Mouse (Mus musculus): ENCODE results near the gene Narf. TPM values are rescaled to one million over a fixed set of nuclear protein-coding genes. Genes with fewer than 3 reads are reported as not detected.
A peak's percentile ranks its signal among the peaks of the same experiment; 100 is the strongest.

Gene Narf
- polyA plus RNA-seq, 1 experiment from 2014 or later, result 81.5 TPM

DNA sequence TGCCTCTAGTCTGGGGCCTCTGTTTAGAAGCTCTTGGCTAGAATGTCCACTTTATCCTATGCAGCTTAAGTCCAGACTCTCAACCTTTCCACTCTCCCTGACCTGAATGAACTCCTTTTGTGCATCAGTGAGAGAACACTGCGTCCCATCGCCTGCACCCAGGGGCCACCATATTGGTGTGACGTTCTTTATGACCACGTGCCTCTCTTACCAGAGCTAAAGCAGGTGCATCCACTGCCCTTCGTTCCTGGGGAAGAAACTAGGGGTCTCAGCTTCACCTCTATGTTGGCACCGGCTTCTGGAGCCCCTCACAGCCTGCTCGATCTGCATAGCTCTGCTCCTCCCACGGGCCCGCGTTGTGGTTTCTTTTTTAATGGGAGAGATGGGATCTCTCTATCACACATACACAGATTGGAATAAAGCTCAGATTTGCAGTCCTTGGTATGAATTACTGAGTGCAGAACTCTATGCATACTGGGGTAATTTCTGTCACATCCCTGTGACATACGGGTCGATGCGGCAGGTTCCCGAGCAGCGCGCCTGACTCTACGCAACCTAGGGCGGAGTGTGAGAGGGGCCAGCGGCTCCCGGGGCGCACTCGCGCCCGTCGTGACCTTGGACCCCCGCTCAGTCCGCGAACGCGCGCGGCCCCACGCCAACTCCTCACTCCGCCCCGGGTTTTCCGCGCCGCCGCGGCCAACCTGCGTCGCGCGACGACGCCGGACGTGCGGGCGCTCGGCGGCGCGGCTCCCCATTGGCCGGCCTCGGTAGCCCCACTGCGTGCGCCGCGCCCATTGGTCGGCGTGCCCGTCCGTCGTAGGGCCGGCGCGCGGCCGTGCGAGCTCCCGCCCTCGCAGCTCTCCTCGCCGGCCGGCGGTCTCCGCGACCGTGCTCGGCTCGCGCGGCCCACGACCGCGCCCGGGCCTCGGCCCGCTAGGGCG is 22.4 kb downstream of the Narf start, which contains the start of gene Foxk2:
Gene Foxk2, plus strand, starts transcription at position 831 of the 941 bp plus-strand sequence.
- under 1% methylated on average over 65 of the region's 91 CpGs for WGBS
- H3K36me3 ChIP-seq (ENCODE audit: control insufficient read depth, insufficient read depth, low read length), result peaks cover 20% of the 10 kb centered on the region
- ATAC-seq (replicated peaks; ENCODE audit: low FRiP score), result peak; percentile 96

DNA sequence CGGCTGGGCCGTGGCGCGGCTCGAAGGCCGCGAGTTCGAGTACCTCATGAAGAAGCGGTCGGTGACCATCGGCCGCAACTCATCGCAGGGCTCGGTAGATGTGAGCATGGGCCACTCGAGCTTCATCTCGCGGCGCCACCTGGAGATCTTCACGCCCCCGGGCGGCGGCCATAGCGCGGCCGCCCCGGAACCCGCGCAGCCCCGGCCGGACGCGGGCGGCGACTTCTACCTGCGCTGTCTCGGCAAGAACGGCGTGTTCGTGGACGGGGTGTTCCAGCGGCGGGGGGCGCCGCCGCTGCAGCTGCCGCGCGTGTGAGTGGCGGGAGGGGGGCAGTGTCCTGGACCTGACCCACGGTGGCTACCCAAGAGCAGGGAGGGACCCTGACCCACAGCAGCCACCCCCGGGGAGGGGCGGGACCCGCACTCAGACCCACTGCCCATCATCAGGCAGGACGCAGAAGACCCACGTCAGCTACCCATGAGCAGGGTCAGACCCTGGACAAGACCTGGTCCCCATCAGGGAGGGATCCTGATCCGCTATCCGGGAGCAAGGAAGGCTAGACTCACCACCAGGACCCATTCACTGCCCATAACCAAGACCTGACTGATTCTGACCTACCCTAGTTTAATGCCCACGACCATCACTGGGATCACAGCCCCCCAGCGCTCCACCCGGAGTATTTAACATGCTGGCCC is 23.3 kb downstream of the Narf start:
- under 1% methylated on average over 53 of the region's 60 CpGs for WGBS
- peaks cover 12% of the 10 kb centered on the region for H3K4me1 ChIP-seq (replicated peaks; ENCODE audit: control insufficient read depth, insufficient read depth, low read length)
- peaks cover 16% of the 10 kb centered on the region for H3K36me3 ChIP-seq (ENCODE audit: control insufficient read depth, insufficient read depth, low read length)
- peak overlapping the region; percentile 99 for H3K4me3 ChIP-seq (ENCODE audit: low read depth, low read length)
- H3K4me2 ChIP-seq, result peak overlapping the region; percentile 89
- peak overlapping the region; percentile 93 for H3K9ac ChIP-seq (ENCODE audit: low read depth, low read length)
- H3K9me3 ChIP-seq (ENCODE audit: control insufficient read depth, low read length), result no peaks in the 10 kb centered on the region
- H3K27me3 ChIP-seq (replicated peaks; ENCODE audit: control insufficient read depth, insufficient read depth, low read length), result no peaks in the 10 kb centered on the region
- ATAC-seq (replicated peaks; ENCODE audit: low FRiP score), result peak; percentile 11; the same call in 1 of the 2 replicates
- peak; percentile 52 for DNase-seq (ENCODE audit: low spot score)
- peak overlapping the region; percentile 64 for H3K27ac ChIP-seq (ENCODE audit: low read depth, low read length)

More for the DNA sequence above, 22.4 kb downstream of the Narf start, which contains the start of gene Foxk2:
- peak within 1 kb of the TSS; percentile 93 for H3K9ac ChIP-seq (ENCODE audit: low read depth, low read length)
- H3K4me2 ChIP-seq, result peak within 1 kb of the TSS; percentile 95
- no peaks in the 10 kb centered on the region for H3K27me3 ChIP-seq (replicated peaks; ENCODE audit: control insufficient read depth, insufficient read depth, low read length)
- no peaks in the 10 kb centered on the region for H3K9me3 ChIP-seq (ENCODE audit: control insufficient read depth, low read length)
- DNase-seq (ENCODE audit: low spot score), result peak; percentile 83
- peak within 1 kb of the TSS; percentile 99 for H3K4me3 ChIP-seq (ENCODE audit: low read depth, low read length)
- H3K27ac ChIP-seq (ENCODE audit: low read depth, low read length), result peak within 1 kb of the TSS; percentile 94
- peaks cover 12% of the 10 kb centered on the region for H3K4me1 ChIP-seq (replicated peaks; ENCODE audit: control insufficient read depth, insufficient read depth, low read length)

DNA sequence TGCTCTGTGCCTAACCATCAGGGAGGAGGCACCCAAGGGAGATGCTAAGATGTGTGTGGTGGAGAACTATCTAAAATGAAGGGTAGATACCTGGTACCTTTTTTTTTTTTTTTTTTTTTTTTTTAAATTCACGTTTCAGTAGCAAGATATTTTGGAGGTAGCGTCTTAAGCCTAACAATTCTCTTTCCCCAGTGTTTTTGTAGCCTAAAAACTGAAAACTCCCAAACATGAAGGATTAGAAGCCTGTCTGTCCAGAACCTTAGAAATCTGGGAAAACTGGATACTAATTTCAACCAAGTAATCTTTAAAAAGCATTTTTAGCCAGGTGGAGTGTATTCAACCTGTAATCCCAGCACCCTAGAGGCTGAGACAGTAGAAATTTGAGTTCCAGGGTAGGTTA is 24.0 kb downstream of the Narf start:
- ATAC-seq (replicated peaks; ENCODE audit: low FRiP score), result no peak
- Histone ChIP-seq H3K27me3 (replicated peaks; ENCODE audit: control insufficient read depth, insufficient read depth, low read length) (no peaks in the 10 kb centered on the region), H3K4me1 (replicated peaks; ENCODE audit: control insufficient read depth, insufficient read depth, low read length) (peaks cover 12% of the 10 kb centered on the region)

DNA sequence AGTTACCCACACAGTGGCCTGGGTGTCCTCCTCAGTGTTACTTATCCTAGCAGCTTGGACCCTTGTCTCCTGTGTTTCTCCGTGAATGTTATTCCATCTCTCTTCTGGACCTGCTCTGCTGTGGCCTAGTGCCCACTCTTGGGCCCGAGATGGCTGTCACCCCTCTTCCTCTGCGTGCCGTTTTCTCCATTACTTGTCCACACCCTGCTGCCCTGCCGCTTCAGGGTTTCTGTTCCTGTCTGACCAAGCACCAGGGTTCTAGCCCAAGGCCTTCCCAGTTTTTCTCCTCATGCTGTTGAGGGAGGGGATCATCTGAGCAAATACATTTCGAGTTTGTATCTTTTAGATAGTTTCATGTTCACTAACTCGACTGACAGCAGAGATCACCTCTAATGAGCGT is 40.5 kb downstream of the Narf start:
- H3K27ac ChIP-seq (ENCODE audit: low read depth, low read length), result no peak overlapping the region
- WGBS, result 86% methylated on average over 8 of the region's 8 CpGs
- no peak for ATAC-seq (replicated peaks; ENCODE audit: low FRiP score)

More for the DNA sequence above, 24.0 kb downstream of the Narf start:
- H3K4me3 ChIP-seq (ENCODE audit: low read depth, low read length), result peak overlapping the region; percentile 99
- 48% methylated on average over 2 of the region's 2 CpGs for WGBS
- H3K27ac ChIP-seq (ENCODE audit: low read depth, low read length), result no peak overlapping the region
- no peaks in the 10 kb centered on the region for H3K9me3 ChIP-seq (ENCODE audit: control insufficient read depth, low read length)
- peak overlapping the region; percentile 93 for H3K9ac ChIP-seq (ENCODE audit: low read depth, low read length)
- H3K4me2 ChIP-seq, result peak overlapping the region; percentile 89
- peaks cover 14% of the 10 kb centered on the region for H3K36me3 ChIP-seq (ENCODE audit: control insufficient read depth, insufficient read depth, low read length)
- DNase-seq (ENCODE audit: low spot score), result no peak

DNA sequence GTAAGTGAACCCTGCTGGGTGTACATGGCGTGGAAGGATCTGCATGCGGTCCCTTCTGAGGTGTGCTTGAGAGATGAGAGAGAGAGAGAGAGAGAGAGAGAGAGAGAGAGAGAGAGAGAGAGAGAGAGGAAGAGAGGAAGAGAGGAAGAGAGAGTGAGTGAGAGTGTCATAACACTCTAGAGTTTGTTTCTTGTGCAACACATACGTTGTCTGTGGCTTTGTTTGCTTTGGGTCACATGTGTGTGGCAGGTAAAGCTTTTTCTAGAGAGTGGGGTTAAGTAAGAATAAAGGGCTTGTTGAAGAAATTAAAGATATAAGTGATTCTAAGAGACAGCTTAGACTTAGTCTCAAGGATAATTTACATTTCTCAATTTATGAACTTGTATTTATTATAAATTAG is 41.0 kb downstream of the Narf start:
- no peak for DNase-seq (ENCODE audit: low spot score)
- 81% methylated on average over 3 of the region's 3 CpGs for WGBS
- H3K4me3 ChIP-seq (ENCODE audit: low read depth, low read length), result no peak overlapping the region
- ATAC-seq (replicated peaks; ENCODE audit: low FRiP score), result no peak
- no peak overlapping the region for H3K4me2 ChIP-seq
- H3K36me3 ChIP-seq (ENCODE audit: control insufficient read depth, insufficient read depth, low read length), result peaks cover 3% of the 10 kb centered on the region; the same call in 1 of the 2 replicates
- H3K27me3 ChIP-seq (replicated peaks; ENCODE audit: control insufficient read depth, insufficient read depth, low read length), result no peaks in the 10 kb centered on the region
- H3K4me1 ChIP-seq (replicated peaks; ENCODE audit: control insufficient read depth, insufficient read depth, low read length), result peaks cover 24% of the 10 kb centered on the region
- H3K27ac ChIP-seq (ENCODE audit: low read depth, low read length), result no peak overlapping the region
- no peak overlapping the region for H3K9ac ChIP-seq (ENCODE audit: low read depth, low read length)
- no peaks in the 10 kb centered on the region for H3K9me3 ChIP-seq (ENCODE audit: control insufficient read depth, low read length)

More for the DNA sequence above, 40.5 kb downstream of the Narf start:
- no peak overlapping the region for H3K9ac ChIP-seq (ENCODE audit: low read depth, low read length)
- H3K9me3 ChIP-seq (ENCODE audit: control insufficient read depth, low read length), result no peaks in the 10 kb centered on the region
- no peaks in the 10 kb centered on the region for H3K27me3 ChIP-seq (replicated peaks; ENCODE audit: control insufficient read depth, insufficient read depth, low read length)
- H3K4me3 ChIP-seq (ENCODE audit: low read depth, low read length), result no peak overlapping the region
- no peak for DNase-seq (ENCODE audit: low spot score)
- H3K4me1 ChIP-seq (replicated peaks; ENCODE audit: control insufficient read depth, insufficient read depth, low read length), result peaks cover 19% of the 10 kb centered on the region
- H3K36me3 ChIP-seq (ENCODE audit: control insufficient read depth, insufficient read depth, low read length), result peaks cover 3% of the 10 kb centered on the region; the same call in 1 of the 2 replicates
- no peak overlapping the region for H3K4me2 ChIP-seq

DNA sequence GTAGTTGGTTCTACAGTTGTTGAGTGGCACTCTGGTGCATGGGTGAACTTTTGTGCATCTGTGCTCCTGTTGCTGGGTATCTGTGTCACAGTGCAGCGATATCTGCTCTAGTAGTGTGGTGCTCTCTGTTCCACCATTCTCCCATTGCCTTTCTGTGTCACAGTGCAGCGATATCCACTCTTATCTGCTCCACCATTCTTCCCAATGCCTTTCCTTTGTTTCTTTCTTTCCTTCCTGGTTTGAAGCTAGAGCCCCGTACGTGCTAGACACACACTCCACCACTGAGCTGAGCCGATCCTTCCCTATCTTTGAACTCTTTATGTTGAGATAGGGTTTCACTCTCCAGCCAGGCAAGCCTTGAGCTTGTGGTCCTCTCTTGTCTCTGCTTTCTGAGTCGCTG is 45.9 kb downstream of the Narf start:
- Histone ChIP-seq H3K4me2 (peak overlapping the region; percentile 39), H3K4me1 (replicated peaks; ENCODE audit: control insufficient read depth, insufficient read depth, low read length) (peaks cover 29% of the 10 kb centered on the region), H3K27ac (ENCODE audit: low read depth, low read length) (peak overlapping the region; percentile 44), H3K36me3 (ENCODE audit: control insufficient read depth, insufficient read depth, low read length) (peaks cover 17% of the 10 kb centered on the region), H3K9me3 (ENCODE audit: control insufficient read depth, low read length) (no peaks in the 10 kb centered on the region), H3K27me3 (replicated peaks; ENCODE audit: control insufficient read depth, insufficient read depth, low read length) (no peaks in the 10 kb centered on the region), H3K9ac (ENCODE audit: low read depth, low read length) (no peak overlapping the region), H3K4me3 (ENCODE audit: low read depth, low read length) (no peak overlapping the region)
- DNase-seq (ENCODE audit: low spot score), result no peak
- peak; percentile 81 for ATAC-seq (replicated peaks; ENCODE audit: low FRiP score)
- WGBS, result 35% methylated on average over 6 of the region's 6 CpGs

DNA sequence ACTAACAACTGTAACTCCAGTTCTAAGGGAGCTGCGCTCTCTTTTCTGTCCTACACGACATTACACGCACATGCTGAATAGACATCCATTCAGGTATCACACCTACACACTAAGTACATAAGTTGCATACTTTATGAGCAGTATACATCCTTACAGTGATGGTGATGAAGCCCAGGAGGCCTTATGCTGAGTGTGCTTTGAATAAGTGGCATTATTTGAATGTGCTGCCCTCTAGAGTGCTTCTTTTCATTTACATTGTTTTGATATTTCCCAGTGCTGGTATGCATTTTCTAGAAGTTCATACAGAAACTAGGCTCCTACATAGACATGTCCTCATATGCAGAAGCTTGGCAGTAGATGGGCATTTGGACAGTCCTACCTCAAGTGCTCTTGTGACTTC is 52.8 kb downstream of the Narf start:
- Histone ChIP-seq H3K9ac (ENCODE audit: low read depth, low read length) (no peak overlapping the region), H3K4me3 (ENCODE audit: low read depth, low read length) (no peak overlapping the region), H3K9me3 (ENCODE audit: control insufficient read depth, low read length) (no peaks in the 10 kb centered on the region), H3K4me1 (replicated peaks; ENCODE audit: control insufficient read depth, insufficient read depth, low read length) (no peaks in the 10 kb centered on the region), H3K4me2 (no peak overlapping the region), H3K27ac (ENCODE audit: low read depth, low read length) (no peak overlapping the region), H3K36me3 (ENCODE audit: control insufficient read depth, insufficient read depth, low read length) (peaks cover 40% of the 10 kb centered on the region), H3K27me3 (replicated peaks; ENCODE audit: control insufficient read depth, insufficient read depth, low read length) (no peaks in the 10 kb centered on the region)
- DNase-seq (ENCODE audit: low spot score) (no peak), ATAC-seq (replicated peaks; ENCODE audit: low FRiP score) (no peak)
- 94% methylated on average over 3 of the region's 3 CpGs for WGBS

DNA sequence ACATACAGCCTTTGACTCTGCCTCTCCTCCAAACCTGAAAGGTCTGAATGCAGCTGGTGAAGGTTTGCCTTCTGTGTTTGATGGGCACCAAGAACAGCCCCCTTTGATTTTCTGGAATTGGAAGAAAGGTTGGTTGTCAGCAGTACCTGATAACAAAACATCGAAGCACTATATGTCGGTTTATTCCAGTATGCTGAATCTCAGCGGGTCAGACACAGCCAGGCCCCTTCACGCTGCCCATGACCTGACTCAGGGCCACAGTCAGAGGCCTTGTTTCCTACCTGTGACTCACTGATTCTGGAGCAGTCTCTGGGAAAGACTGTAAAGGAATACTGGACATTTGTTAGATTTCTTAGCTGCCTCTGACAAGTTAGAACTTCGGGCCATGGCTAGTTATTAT is 57.7 kb downstream of the Narf start:
- Histone ChIP-seq H3K9ac (ENCODE audit: low read depth, low read length) (no peak overlapping the region), H3K36me3 (ENCODE audit: control insufficient read depth, insufficient read depth, low read length) (peaks cover 49% of the 10 kb centered on the region), H3K4me3 (ENCODE audit: low read depth, low read length) (no peak overlapping the region), H3K9me3 (ENCODE audit: control insufficient read depth, low read length) (no peaks in the 10 kb centered on the region), H3K27me3 (replicated peaks; ENCODE audit: control insufficient read depth, insufficient read depth, low read length) (no peaks in the 10 kb centered on the region), H3K4me2 (no peak overlapping the region), H3K27ac (ENCODE audit: low read depth, low read length) (no peak overlapping the region), H3K4me1 (replicated peaks; ENCODE audit: control insufficient read depth, insufficient read depth, low read length) (no peaks in the 10 kb centered on the region)
- no peak for DNase-seq (ENCODE audit: low spot score)
- ATAC-seq (replicated peaks; ENCODE audit: low FRiP score), result no peak
- WGBS, result 91% methylated on average over 5 of the region's 5 CpGs
